Mouse (Mus musculus): ENCODE measurements at regions not wholly inside any gene's neighbourhood (a gene's known extent, or its start where the extent isn't known, plus 50 kb on each side); places are given as distances from the start of the nearest gene placed in this dataset.

GRCm38 (mm10) chr5:37898041-37898615, 73.7 kb upstream of the Msx1 start:
- no peak for DNase-seq (ENCODE audit: extremely low read depth, low read depth, low spot score)

- no peak for DNase-seq (ENCODE audit: extremely low read depth, low read depth, low spot score)
Observed at GRCm38 (mm10) chr5:37897501-37897900, 73.1 kb upstream of the Msx1 start.

- DNase-seq (ENCODE audit: extremely low read depth, low read depth, low spot score): no peak
Observed at GRCm38 (mm10) chr5:37895441-37896336, 71.3 kb upstream of the Msx1 start.

GRCm38 (mm10) chr5:37893639-37894550, 69.5 kb upstream of the Msx1 start:
- DNase-seq (ENCODE audit: extremely low read depth, low read depth, low spot score): no peak

- no peak for DNase-seq (ENCODE audit: extremely low read depth, low read depth, low spot score)
Observed at GRCm38 (mm10) chr5:37890641-37891040, 66.3 kb upstream of the Msx1 start.

- no peak for DNase-seq (ENCODE audit: extremely low read depth, low read depth, low spot score)
Observed at GRCm38 (mm10) chr5:37879668-37880380, 55.4 kb upstream of the Msx1 start.

DNA sequence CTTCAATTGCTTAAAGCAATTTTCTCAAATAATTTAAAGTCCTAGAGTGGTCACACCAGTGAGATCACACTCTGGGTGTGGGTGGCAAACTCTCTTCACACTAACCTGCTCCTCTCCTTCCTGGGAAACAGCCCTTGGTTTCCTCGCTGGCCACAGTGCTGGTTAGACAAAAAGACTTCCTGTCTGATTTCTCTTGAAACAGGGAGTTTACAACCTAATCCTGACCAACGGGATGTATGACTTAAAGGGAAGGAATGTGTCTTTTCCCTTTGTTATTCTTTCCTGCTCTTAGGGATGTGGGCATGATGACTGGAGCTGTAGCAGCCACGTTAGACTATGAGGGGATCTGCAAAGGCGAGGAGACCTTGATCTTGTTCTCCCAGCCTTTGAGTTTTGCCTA, 51.9 kb upstream of the Msx1 start:
- DNase-seq (ENCODE audit: extremely low read depth, low read depth, low spot score): no peak

- no peak for DNase-seq (ENCODE audit: extremely low read depth, low read depth, low spot score)
Observed at GRCm38 (mm10) chr5:37875452-37875851, 51.1 kb upstream of the Msx1 start.

- DNase-seq (ENCODE audit: extremely low read depth, low read depth, low spot score): peak; percentile 0
Observed at GRCm38 (mm10) chr5:37874784-37875281, 50.5 kb upstream of the Msx1 start.
